Mouse (Mus musculus) left cerebral cortex, adult 11 months (tissue): Measurements from ENCODE around the gene Ghdc.
A peak's percentile ranks its signal among the peaks of the same experiment; 100 is the strongest.

Experiments used
- DNase-seq: peaks from one replicate; pipeline ENCODE4 v3.0.0; 2022; ENCODE audit warnings: low spot score

Gene Ghdc

GRCm38 (mm10) chr11:100770646-100771408, at the start of gene Ghdc:
Gene Ghdc, minus strand, starts transcription at chr11:100770957.
- peak; percentile 66 for DNase-seq

- DNase-seq, result no peak
Measured at GRCm38 (mm10) chr11:100820047-100820446, 49.3 kb upstream of the Ghdc start.

GRCm38 (mm10) chr11:100819626-100820025, 48.9 kb upstream of the Ghdc start:
- no peak for DNase-seq

- no peak for DNase-seq
Measured at GRCm38 (mm10) chr11:100819048-100819447, 48.3 kb upstream of the Ghdc start.

- no peak for DNase-seq
Measured at GRCm38 (mm10) chr11:100818359-100819012, 47.7 kb upstream of the Ghdc start.

- DNase-seq, result no peak
Measured at GRCm38 (mm10) chr11:100817311-100817710, 46.6 kb upstream of the Ghdc start.

- no peak for DNase-seq
Measured at GRCm38 (mm10) chr11:100816801-100817200, 46.0 kb upstream of the Ghdc start.

GRCm38 (mm10) chr11:100816342-100816741, 45.6 kb upstream of the Ghdc start:
- no peak for DNase-seq

GRCm38 (mm10) chr11:100814498-100814897, 43.7 kb upstream of the Ghdc start:
- DNase-seq, result no peak

- no peak for DNase-seq
Measured at GRCm38 (mm10) chr11:100811132-100811531, 40.4 kb upstream of the Ghdc start.

GRCm38 (mm10) chr11:100810516-100810915, 39.8 kb upstream of the Ghdc start:
- DNase-seq, result no peak

GRCm38 (mm10) chr11:100806380-100807305, 35.9 kb upstream of the Ghdc start:
- DNase-seq, result no peak

- no peak for DNase-seq
Measured at GRCm38 (mm10) chr11:100805535-100805934, 34.8 kb upstream of the Ghdc start.

GRCm38 (mm10) chr11:100804409-100804808, 33.7 kb upstream of the Ghdc start:
- no peak for DNase-seq

GRCm38 (mm10) chr11:100799426-100799825, 28.7 kb upstream of the Ghdc start:
- no peak for DNase-seq

- no peak for DNase-seq
Measured at GRCm38 (mm10) chr11:100796585-100796984, 25.8 kb upstream of the Ghdc start.

- no peak for DNase-seq
Measured at GRCm38 (mm10) chr11:100795386-100795785, 24.6 kb upstream of the Ghdc start.

GRCm38 (mm10) chr11:100791457-100792049, 20.8 kb upstream of the Ghdc start:
- DNase-seq, result no peak

GRCm38 (mm10) chr11:100790644-100791043, 19.9 kb upstream of the Ghdc start:
- DNase-seq, result peak; percentile 22

GRCm38 (mm10) chr11:100789702-100790101, 18.9 kb upstream of the Ghdc start:
- no peak for DNase-seq

GRCm38 (mm10) chr11:100785774-100786173, 15.0 kb upstream of the Ghdc start:
- DNase-seq, result no peak

GRCm38 (mm10) chr11:100784286-100784685, 13.5 kb upstream of the Ghdc start:
- no peak for DNase-seq
